Mouse (Mus musculus) C2C12 (cell line): Measurements from ENCODE around the gene Epyc. TPM values are rescaled to one million over a fixed set of nuclear protein-coding genes. Genes with fewer than 3 reads are reported as not detected.

ENCODE experiments used
- H3K27me3 ChIP-seq: one replicate; pipeline ENCODE4 v1.6.1; 2011; ENCODE audit not compliant: control insufficient read depth, insufficient read depth, insufficient read length
- H3K36me3 ChIP-seq: one replicate; pipeline ENCODE4 v1.6.1; 2011; ENCODE audit not compliant: control insufficient read depth, insufficient read depth
- H3K4me3 ChIP-seq: one replicate; pipeline ENCODE4 v1.5.1; 2011; ENCODE audit warnings: mild to moderate bottlenecking, control low read depth; ENCODE audit not compliant: poor library complexity, insufficient read depth, severe bottlenecking
- H3K79me2 ChIP-seq: one replicate; pipeline ENCODE4 v1.6.1; 2011; ENCODE audit not compliant: control insufficient read depth, insufficient read depth
- H3K79me3 ChIP-seq: one replicate; pipeline ENCODE4 v1.6.1; 2011; ENCODE audit warnings: low read depth, control low read depth
- H3ac ChIP-seq: one replicate; pipeline ENCODE3; 2011; ENCODE audit warnings: low read depth; ENCODE audit not compliant: control insufficient read depth, insufficient read length
- CEBPB ChIP-seq: IDR thresholded peaks from one replicate; pipeline ENCODE4 v1.6.1; 2011; ENCODE audit warnings: low read depth, mild to moderate bottlenecking, control low read depth, moderate library complexity
- CTCF ChIP-seq: IDR thresholded peaks from one replicate; pipeline ENCODE4 v1.5.1; 2011; ENCODE audit not compliant: control insufficient read depth, insufficient read depth, insufficient read length
- FOSL1 ChIP-seq: IDR thresholded peaks from one replicate; pipeline ENCODE4 v1.8.0; 2011; ENCODE audit warnings: mild to moderate bottlenecking, low read length; ENCODE audit not compliant: poor library complexity, insufficient read depth, severe bottlenecking
- MAX ChIP-seq: IDR thresholded peaks from one replicate; pipeline ENCODE4 v1.6.1; 2011; ENCODE audit warnings: mild to moderate bottlenecking, control low read depth
- MYOD1 ChIP-seq: IDR thresholded peaks from one replicate; pipeline ENCODE4 v1.6.1; 2011; ENCODE audit warnings: low read depth; ENCODE audit not compliant: control insufficient read depth, insufficient read length
- MYOG ChIP-seq: IDR thresholded peaks from one replicate; pipeline ENCODE4 v1.6.1; 2011; ENCODE audit not compliant: control insufficient read depth, insufficient read length; ENCODE audit errors: extremely low read depth
- USF1 ChIP-seq: IDR thresholded peaks from one replicate; pipeline ENCODE4 v1.6.1; 2011; ENCODE audit warnings: low read depth, mild to moderate bottlenecking, control low read depth, moderate library complexity
- polyA plus RNA-seq: library from polyadenylated mRNA; unstranded; fragments of >200 nt; fragmentation: generic; extraction: Trizol; gene quantifications from one replicate; pipeline ENCODE4 v1.2.1, GENCODE M21; 2012; ENCODE audit warnings: missing spikeins

The Epyc gene
- polyA plus RNA-seq, 1 experiment, result not detected

DNA sequence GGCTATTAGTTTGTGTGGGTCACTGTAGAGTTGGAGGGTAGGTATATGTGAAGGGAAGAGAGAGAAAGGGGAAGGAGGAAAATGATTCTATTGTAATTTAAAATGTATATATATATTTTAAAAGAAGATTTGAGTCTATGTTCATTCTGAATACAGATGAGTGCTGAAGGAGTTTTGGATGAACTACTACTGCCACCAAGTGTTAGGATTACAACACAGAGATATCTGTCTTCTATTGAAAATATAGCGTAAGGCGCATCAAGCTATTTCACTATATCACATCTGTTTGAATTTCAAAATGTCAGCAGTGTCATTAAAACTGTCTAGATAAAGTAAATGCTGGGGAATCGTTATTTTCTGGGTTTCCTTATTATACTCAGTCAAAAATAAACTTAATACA, 45.6 kb downstream of the Epyc start:
- Histone ChIP-seq H3K36me3 (no peaks in the 10 kb centered on the region), H3K4me3 (no peak overlapping the region), H3K79me2 (no peaks in the 10 kb centered on the region), H3K27me3 (no peaks in the 10 kb centered on the region), H3ac (no peak overlapping the region), H3K79me3 (no peaks in the 10 kb centered on the region)
- TF ChIP-seq FOSL1 (no peak), MYOG (no peak), MAX (no peak), MYOD1 (no peak), USF1 (no peak), CTCF (no peak), CEBPB (no peak)

DNA sequence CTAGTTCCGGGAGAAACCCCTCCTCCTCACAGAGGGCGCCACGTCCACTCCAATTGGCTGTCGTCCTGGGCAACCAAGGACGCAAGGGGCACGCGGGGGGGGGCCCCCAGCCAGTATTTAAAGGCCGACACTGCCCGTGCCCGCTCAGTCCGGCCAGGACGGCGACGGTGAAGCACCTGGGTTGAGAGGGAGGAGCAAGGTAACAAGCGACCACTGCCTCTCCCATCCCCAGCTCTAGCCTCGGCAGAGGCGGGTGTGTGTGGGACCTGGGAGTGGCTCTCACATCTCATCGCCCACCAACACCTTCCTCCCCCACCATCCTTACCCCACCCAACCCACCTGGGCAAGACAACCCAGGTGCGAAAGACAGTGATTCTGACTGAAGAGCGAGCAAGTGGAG, 49.0 kb downstream of the Epyc start, which contains the start of gene Ccer1:
Ccer1 (plus strand) TSS at position 147 of the 400 bp plus-strand sequence.
- Histone ChIP-seq H3K36me3 (no peaks in the 10 kb centered on the region), H3K79me2 (no peaks in the 10 kb centered on the region), H3K27me3 (no peaks in the 10 kb centered on the region), H3K79me3 (no peaks in the 10 kb centered on the region), H3K4me3 (no peak within 1 kb of the TSS), H3ac (no peak within 1 kb of the TSS)
- TF ChIP-seq CTCF (no peak), FOSL1 (no peak), USF1 (no peak), MYOG (no peak), MYOD1 (no peak), CEBPB (no peak), MAX (no peak)

DNA sequence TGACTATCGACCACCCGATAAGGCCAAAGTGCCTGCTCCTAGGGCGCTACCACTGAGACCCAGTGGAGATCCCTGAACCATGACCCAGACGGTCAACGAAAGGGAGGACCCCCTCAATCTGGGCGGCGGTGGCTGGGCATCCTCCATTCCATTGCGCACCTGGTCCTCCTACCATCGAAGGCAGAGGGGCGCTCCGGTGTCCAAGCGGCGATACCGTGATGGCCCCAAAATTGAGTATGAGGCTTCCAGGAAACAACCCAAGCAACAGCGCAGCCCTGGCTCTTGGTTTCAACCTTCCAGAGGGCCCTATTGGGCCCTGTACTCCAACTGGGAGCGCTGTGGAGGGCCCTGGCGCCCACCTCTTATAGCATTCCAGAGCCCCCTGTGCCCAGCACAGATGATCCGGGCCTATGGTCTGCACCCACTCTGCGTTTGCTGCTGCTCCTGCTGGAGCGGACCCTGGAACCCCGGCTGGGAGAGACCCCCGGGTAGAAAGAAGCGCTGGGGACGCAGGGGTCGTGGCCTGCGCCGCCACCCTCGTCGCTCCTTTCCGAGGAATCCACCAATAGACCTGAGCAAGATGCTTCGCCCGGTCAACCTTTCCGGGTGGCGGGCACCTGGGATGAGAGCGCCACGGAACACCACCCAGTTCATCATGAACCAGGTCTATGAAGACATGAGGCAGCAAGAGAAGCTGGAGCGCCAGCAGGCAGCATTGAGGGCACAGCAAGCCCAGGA, 49.7 kb downstream of the Epyc start:
- TF ChIP-seq MYOD1 (no peak), MYOG (no peak), FOSL1 (no peak), CEBPB (no peak), USF1 (no peak), MAX (no peak), CTCF (no peak)
- H3K79me2 ChIP-seq, result no peaks in the 10 kb centered on the region
- H3ac ChIP-seq, result no peak overlapping the region
- no peak overlapping the region for H3K4me3 ChIP-seq
- H3K27me3 ChIP-seq, result no peaks in the 10 kb centered on the region
- H3K36me3 ChIP-seq, result no peaks in the 10 kb centered on the region
- H3K79me3 ChIP-seq, result no peaks in the 10 kb centered on the region

DNA sequence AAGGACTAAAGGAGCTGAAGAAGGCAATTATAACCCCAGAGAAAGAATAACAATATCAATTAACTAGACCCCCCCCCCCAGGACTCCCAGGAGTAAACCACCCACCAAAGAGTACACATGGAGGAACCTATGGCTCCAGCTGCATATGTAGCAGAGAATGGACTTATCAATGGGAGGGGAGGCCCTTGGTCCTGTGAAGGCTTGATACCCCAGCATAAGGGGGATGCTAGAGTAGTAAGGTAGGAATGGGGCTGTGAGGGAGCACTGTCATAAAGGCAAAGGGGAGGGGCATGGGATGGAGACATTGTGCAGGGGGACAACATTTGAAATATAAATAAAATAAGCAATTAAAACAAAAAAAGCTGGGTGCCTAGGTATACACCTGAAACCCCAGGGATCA, 58.5 kb downstream of the Epyc start:
- Histone ChIP-seq H3K4me3 (no peak overlapping the region), H3K27me3 (no peaks in the 10 kb centered on the region), H3K79me3 (no peaks in the 10 kb centered on the region), H3ac (no peak overlapping the region), H3K36me3 (no peaks in the 10 kb centered on the region), H3K79me2 (no peaks in the 10 kb centered on the region)
- TF ChIP-seq USF1, result no peak
- TF ChIP-seq MYOG, result no peak
- no peak for TF ChIP-seq CTCF
- no peak for TF ChIP-seq FOSL1
- TF ChIP-seq CEBPB, result no peak
- no peak for TF ChIP-seq MAX
- no peak for TF ChIP-seq MYOD1

DNA sequence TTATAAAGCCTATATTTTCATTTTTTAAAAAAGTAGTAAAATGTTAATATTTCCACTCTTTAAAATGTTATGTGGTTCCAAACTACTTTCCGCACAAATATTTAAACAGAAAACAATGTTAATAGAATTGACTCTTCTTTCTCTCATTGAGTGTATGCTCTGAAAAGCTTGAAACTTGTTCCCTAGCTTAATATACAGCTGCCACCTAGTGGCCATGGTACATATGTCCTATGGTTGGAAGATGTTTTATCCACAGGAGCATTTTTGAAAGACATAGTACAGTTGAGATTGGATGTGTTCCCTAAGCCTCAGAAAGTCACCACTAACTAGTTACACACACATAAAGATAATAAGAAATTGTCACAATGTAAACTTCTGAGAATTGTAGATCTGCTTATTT, 60.7 kb downstream of the Epyc start:
- TF ChIP-seq MYOD1, result no peak
- TF ChIP-seq USF1, result no peak
- no peak for TF ChIP-seq FOSL1
- peak; percentile 6 for TF ChIP-seq CTCF
- no peak overlapping the region for H3K4me3 ChIP-seq
- H3K79me2 ChIP-seq, result no peaks in the 10 kb centered on the region
- no peaks in the 10 kb centered on the region for H3K36me3 ChIP-seq
- H3K79me3 ChIP-seq, result no peaks in the 10 kb centered on the region
- H3ac ChIP-seq, result no peak overlapping the region
- no peaks in the 10 kb centered on the region for H3K27me3 ChIP-seq

DNA sequence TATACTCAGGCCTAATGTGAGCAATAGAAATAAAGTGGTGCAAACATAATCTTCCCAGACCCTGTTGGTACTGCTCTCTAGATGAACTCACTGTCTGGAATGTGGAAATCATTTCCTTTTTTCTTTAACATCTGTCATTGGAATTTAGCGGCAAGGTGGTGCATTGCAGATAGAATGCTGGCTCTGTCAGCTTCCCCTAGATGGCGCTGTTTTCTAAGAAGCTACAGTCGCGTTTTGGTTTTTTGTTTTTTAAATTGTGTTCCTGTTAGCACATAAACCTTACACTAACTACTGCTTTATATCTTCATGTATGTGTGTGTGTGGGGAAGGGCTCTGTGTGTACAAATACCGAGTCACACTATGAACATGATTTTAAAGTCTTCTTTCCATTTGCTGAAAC, 68.8 kb downstream of the Epyc start:
- no peaks in the 10 kb centered on the region for H3K79me2 ChIP-seq
- no peaks in the 10 kb centered on the region for H3K27me3 ChIP-seq
- H3K79me3 ChIP-seq, result no peaks in the 10 kb centered on the region
- TF ChIP-seq CEBPB (no peak), CTCF (peak; percentile 56)
- no peaks in the 10 kb centered on the region for H3K36me3 ChIP-seq
- H3ac ChIP-seq, result no peak overlapping the region
- no peak overlapping the region for H3K4me3 ChIP-seq
